Mouse (Mus musculus): ENCODE results near the gene Clptm1. TPM values are rescaled to one million over a fixed set of nuclear protein-coding genes. Genes with fewer than 3 reads are reported as not detected.

Clptm1 gene
- polyA plus RNA-seq, 1 experiment = 158 TPM

DNA sequence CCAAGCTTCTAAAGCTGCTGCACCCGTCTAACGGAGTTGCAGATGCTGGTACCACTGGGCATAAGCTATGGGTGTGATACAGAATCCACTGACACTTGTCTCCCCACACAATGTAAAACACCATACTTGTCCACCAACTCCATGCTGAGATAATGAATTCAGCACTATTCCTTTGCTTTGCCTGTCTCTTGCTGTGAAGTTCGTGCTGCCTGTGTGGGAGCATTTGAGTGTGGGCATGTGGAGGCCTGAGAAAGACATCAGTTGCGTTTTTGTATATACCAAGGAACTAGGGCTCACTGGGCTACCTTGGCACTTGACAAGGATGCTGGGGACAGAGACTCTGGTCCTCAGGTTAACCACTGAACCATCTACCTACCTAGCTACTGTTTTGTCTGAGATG is 23.6 kb downstream of the Clptm1 start:
- Histone ChIP-seq H3K4me3 (replicated peaks; ENCODE audit: insufficient read depth, low read depth, low read length) (no peak overlapping the region), H3K27ac (ENCODE audit: insufficient read depth, low read length) (no peak overlapping the region), H3K4me1 (ENCODE audit: control insufficient read depth, insufficient read depth, low read length) (no peaks in the 10 kb centered on the region), H3K27me3 (ENCODE audit: control insufficient read depth, insufficient read depth, low read length) (no peaks in the 10 kb centered on the region)
- TF ChIP-seq CTCF (IDR thresholded peaks at IDR 0.05; ENCODE audit: borderline replicate concordance, insufficient read depth, low read depth, low read length) (no peak), POLR2A (IDR thresholded peaks at IDR 0.05; ENCODE audit: borderline replicate concordance, insufficient read depth, low read length) (no peak)
- 81% methylated on average over 4 of the region's 4 CpGs for WGBS
- no peak for DNase-seq

DNA sequence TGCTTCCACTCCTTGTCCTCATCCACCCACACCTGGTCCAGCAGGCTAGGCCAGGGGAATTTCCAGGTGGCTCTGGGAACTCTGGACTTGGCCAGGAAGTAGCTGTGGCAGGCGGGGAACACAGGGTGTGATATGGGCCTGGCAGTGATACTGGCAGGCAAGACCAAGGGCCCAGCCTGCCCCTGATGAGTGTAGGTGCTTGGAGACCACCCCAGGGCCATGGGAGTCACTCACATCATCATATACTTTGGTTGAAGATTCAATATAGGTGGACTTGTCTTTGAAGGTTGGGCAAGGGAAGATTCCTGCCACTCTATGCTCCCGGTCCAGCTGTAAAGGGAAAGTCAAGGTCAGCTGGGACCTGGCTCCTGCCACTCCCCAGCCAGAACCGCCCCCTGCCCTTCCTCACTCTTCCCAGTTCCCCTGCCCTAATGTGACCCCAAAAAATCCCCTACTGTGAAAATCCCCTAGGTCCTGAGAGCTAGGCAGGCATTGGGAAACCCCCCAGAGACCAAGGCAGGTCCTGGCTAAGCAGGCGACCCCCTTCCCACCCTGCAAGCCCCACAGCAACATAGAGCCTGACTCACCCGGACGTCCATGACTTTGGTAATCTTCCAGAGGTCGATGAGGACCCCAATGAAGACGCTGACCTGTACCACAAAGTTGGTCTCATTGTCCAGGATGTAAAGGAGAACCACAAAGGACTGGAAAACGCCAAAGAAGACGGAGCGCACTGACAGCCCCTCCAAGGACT is 29.6 kb downstream of the Clptm1 start:
- WGBS = 87% methylated on average over 11 of the region's 11 CpGs
- H3K27ac ChIP-seq (ENCODE audit: insufficient read depth, low read length) = no peak overlapping the region
- H3K4me1 ChIP-seq (ENCODE audit: control insufficient read depth, insufficient read depth, low read length) = no peaks in the 10 kb centered on the region; the same call in 1 of the 2 replicates
- DNase-seq = no peak
- TF ChIP-seq POLR2A (IDR thresholded peaks at IDR 0.05; ENCODE audit: borderline replicate concordance, insufficient read depth, low read length) = no peak
- TF ChIP-seq CTCF (IDR thresholded peaks at IDR 0.05; ENCODE audit: borderline replicate concordance, insufficient read depth, low read depth, low read length) = no peak
- H3K4me3 ChIP-seq (replicated peaks; ENCODE audit: insufficient read depth, low read depth, low read length) = no peak overlapping the region
- H3K27me3 ChIP-seq (ENCODE audit: control insufficient read depth, insufficient read depth, low read length) = no peaks in the 10 kb centered on the region

DNA sequence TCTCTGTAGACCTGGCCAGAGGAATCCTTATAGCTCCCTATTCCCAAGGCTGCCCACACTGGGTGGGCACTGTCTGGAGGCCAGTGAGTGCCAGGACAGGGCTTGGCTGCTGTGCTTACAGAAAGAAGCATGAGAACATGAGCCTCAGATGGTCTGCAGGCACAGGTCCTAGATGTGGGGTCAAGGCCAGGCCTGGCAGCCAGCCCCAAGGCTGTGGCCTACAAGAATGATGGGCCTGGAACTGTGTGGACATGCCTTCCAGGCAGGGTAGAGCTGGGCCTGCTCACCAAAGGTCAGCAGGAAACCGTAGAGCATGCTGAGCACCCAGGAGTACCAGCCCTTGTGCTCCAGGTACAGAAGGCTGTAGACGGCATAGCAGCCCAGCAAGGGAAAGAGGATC is 30.2 kb downstream of the Clptm1 start:
- no peaks in the 10 kb centered on the region; the same call in 1 of the 2 replicates for H3K4me1 ChIP-seq (ENCODE audit: control insufficient read depth, insufficient read depth, low read length)
- H3K4me3 ChIP-seq (replicated peaks; ENCODE audit: insufficient read depth, low read depth, low read length) = no peak overlapping the region
- TF ChIP-seq CTCF (IDR thresholded peaks at IDR 0.05; ENCODE audit: borderline replicate concordance, insufficient read depth, low read depth, low read length) (no peak), POLR2A (IDR thresholded peaks at IDR 0.05; ENCODE audit: borderline replicate concordance, insufficient read depth, low read length) (no peak)
- H3K27ac ChIP-seq (ENCODE audit: insufficient read depth, low read length) = no peak overlapping the region
- WGBS = 79% methylated on average over 2 of the region's 2 CpGs
- H3K27me3 ChIP-seq (ENCODE audit: control insufficient read depth, insufficient read depth, low read length) = no peaks in the 10 kb centered on the region
- DNase-seq = no peak

DNA sequence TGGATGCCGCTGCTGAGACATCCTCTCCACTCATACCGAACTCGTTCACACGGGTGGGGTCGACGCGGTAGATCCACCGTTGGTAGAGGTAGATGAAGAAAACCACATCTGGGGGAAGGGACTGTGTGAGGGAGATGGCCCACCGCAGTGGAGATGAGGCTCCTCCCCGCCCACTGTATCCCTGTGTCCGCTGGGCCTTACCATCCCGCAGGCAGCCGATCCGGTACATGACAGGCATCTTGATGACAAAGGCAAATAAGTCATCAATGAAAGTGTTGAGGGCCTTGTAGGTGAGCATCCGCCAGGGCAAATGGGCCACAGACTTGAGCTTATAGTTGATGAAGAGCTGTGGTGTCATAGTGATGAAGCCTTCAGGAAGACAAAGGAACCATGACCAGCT is 31.0 kb downstream of the Clptm1 start:
- Histone ChIP-seq H3K4me1 (ENCODE audit: control insufficient read depth, insufficient read depth, low read length) (no peaks in the 10 kb centered on the region; the same call in 1 of the 2 replicates), H3K27me3 (ENCODE audit: control insufficient read depth, insufficient read depth, low read length) (no peaks in the 10 kb centered on the region), H3K4me3 (replicated peaks; ENCODE audit: insufficient read depth, low read depth, low read length) (no peak overlapping the region), H3K27ac (ENCODE audit: insufficient read depth, low read length) (no peak overlapping the region)
- DNase-seq = no peak
- WGBS = 94% methylated on average over 15 of the region's 15 CpGs
- TF ChIP-seq CTCF (IDR thresholded peaks at IDR 0.05; ENCODE audit: borderline replicate concordance, insufficient read depth, low read depth, low read length) (no peak), POLR2A (IDR thresholded peaks at IDR 0.05; ENCODE audit: borderline replicate concordance, insufficient read depth, low read length) (no peak)

DNA sequence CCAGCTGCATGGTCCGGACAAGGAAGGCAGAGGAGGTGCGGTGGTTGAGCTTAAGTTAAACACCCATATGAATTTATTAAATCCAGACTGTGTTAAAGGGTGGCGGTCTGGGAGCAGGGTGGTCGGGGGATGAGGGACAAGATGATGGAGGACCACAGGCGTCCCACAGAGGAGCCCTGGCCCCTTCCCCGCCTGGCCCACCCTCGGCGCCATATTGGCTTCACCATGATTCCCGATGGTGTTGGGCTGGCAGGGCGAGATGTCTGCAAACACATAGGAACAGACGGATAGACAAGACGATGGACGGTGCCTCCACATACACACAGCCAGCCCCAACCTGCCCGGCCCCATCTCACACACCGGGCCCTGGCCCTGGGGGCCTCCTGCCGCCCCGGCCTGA is 31.6 kb downstream of the Clptm1 start:
- no peak for TF ChIP-seq CTCF (IDR thresholded peaks at IDR 0.05; ENCODE audit: borderline replicate concordance, insufficient read depth, low read depth, low read length)
- no peak for TF ChIP-seq POLR2A (IDR thresholded peaks at IDR 0.05; ENCODE audit: borderline replicate concordance, insufficient read depth, low read length)
- Histone ChIP-seq H3K27me3 (ENCODE audit: control insufficient read depth, insufficient read depth, low read length) (no peaks in the 10 kb centered on the region), H3K27ac (ENCODE audit: insufficient read depth, low read length) (no peak overlapping the region), H3K4me1 (ENCODE audit: control insufficient read depth, insufficient read depth, low read length) (peaks cover 3% of the 10 kb centered on the region; the same call in 1 of the 2 replicates), H3K4me3 (replicated peaks; ENCODE audit: insufficient read depth, low read depth, low read length) (no peak overlapping the region)
- WGBS = 89% methylated on average over 17 of the region's 17 CpGs
- no peak for DNase-seq

DNA sequence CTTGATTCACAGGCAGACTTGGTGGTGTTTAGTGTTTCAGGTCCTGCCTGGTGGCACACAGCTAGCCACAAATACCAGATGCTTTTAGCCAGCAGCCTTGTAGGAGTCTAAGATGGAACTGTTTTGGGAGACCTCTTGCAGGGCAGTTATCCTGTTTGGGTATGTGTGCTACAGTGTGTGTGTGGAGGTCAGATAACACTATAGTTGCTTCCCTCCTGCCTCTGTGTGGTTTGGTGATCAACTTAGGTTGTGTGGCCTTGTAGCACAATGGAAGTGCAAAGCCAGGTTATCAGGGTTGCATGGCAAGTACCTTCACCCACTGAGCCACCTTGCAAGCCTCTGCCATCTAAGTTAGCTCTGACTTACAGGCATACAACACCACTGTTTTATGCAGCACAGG is 32.1 kb downstream of the Clptm1 start:
- no peak for DNase-seq
- Histone ChIP-seq H3K4me3 (replicated peaks; ENCODE audit: insufficient read depth, low read depth, low read length) (no peak overlapping the region), H3K27me3 (ENCODE audit: control insufficient read depth, insufficient read depth, low read length) (no peaks in the 10 kb centered on the region), H3K27ac (ENCODE audit: insufficient read depth, low read length) (no peak overlapping the region), H3K4me1 (ENCODE audit: control insufficient read depth, insufficient read depth, low read length) (peaks cover 5% of the 10 kb centered on the region; the same call in 1 of the 2 replicates)
- TF ChIP-seq POLR2A (IDR thresholded peaks at IDR 0.05; ENCODE audit: borderline replicate concordance, insufficient read depth, low read length) = no peak
- TF ChIP-seq CTCF (IDR thresholded peaks at IDR 0.05; ENCODE audit: borderline replicate concordance, insufficient read depth, low read depth, low read length) = no peak

DNA sequence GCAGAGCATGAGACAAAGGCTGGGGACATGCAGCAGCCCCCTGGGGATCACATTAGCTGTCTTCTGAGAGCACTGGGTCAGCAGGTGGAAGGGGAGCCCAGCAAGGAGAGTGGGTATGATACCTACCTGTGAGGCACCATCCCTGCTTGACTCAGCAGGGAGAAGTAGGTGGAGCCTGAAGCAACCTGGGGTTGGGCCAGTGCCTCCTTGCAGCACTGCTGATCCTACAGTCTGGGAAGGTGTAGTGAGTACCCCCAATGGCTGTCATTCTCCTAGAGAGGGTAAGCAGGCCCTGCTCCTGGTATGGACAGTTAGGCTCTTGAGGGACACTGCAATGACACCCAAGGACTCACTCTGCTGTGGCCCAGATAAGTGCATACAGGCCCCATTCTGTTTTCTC is 32.6 kb downstream of the Clptm1 start:
- no peaks in the 10 kb centered on the region for H3K27me3 ChIP-seq (ENCODE audit: control insufficient read depth, insufficient read depth, low read length)
- TF ChIP-seq POLR2A (IDR thresholded peaks at IDR 0.05; ENCODE audit: borderline replicate concordance, insufficient read depth, low read length) (no peak), CTCF (IDR thresholded peaks at IDR 0.05; ENCODE audit: borderline replicate concordance, insufficient read depth, low read depth, low read length) (no peak)
- DNase-seq = no peak
- H3K4me1 ChIP-seq (ENCODE audit: control insufficient read depth, insufficient read depth, low read length) = peaks cover 5% of the 10 kb centered on the region; the same call in 1 of the 2 replicates
- H3K4me3 ChIP-seq (replicated peaks; ENCODE audit: insufficient read depth, low read depth, low read length) = no peak overlapping the region
- H3K27ac ChIP-seq (ENCODE audit: insufficient read depth, low read length) = no peak overlapping the region

DNA sequence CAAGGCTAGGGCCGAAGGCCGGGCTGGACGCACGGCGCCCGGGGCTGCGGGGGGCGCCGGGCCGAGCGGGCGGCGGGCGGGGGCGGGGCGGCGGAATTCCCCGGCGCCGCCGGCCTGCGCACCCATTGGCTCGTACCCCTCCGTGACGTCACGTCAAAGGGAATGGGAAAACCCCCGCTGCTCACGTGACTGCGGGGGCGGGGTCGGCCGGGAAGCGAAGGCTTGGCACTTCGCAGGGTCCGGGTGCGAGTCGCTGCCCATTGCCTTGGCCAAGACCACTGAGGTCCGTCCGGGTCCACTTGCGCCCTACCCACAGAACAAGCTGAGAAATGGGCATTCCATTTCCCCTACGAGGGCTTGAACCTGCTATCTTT is 35.5 kb downstream of the Clptm1 start, which contains the start of gene Relb:
Gene Relb (minus strand): TSS at position 78 of the 374 bp plus-strand sequence.
- Histone ChIP-seq H3K4me3 (replicated peaks; ENCODE audit: insufficient read depth, low read depth, low read length) (peak within 1 kb of the TSS; percentile 62), H3K27ac (ENCODE audit: insufficient read depth, low read length) (no peak within 1 kb of the TSS), H3K4me1 (ENCODE audit: control insufficient read depth, insufficient read depth, low read length) (peaks cover 5% of the 10 kb centered on the region; the same call in 1 of the 2 replicates), H3K27me3 (ENCODE audit: control insufficient read depth, insufficient read depth, low read length) (no peaks in the 10 kb centered on the region)
- 1% methylated on average over 40 of the region's 41 CpGs for WGBS
- peak; percentile 87 for DNase-seq
- TF ChIP-seq CTCF (IDR thresholded peaks at IDR 0.05; ENCODE audit: borderline replicate concordance, insufficient read depth, low read depth, low read length) (no peak), POLR2A (IDR thresholded peaks at IDR 0.05; ENCODE audit: borderline replicate concordance, insufficient read depth, low read length) (no peak)

Data from cerebellum, adult 2 months (tissue).